Mouse (Mus musculus) cerebral cortex, adult 2 months (tissue): ENCODE data around the gene Csrp2.

Experiments
- WGBS: fragments of 180-500 bp; shearing (Covaris S2); methylation state at CpG from one replicate; pipeline ENCODE4 v1.1.7; 2018; 5-methylcytosine and 5-hydroxymethylcytosine counted together

Csrp2 gene

GRCm38 (mm10) chr10:110919531-110920343 is at the start of gene Csrp2:
Csrp2 (plus strand) TSS chr10:110919789.
- 1% methylated on average over 65 of the region's 67 CpGs for WGBS

DNA sequence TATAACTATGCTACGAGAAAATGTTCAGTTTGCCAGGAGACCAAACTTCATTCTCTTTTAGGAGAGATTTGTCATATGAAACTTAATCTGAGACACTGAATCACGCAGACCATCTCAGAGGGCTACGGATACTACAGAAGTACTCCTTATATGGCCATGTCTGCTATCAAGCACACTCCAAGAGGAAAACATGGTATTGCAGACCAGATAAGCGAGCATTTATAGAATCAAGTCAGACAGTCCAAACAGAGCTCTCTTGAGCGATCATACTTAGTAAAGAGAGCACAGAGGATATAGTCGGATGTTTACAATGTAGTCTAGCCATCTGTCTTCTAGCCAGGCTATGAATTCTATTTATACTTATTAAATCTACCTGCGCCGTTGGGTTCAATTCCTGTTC is 44.7 kb upstream of the Csrp2 start:
- 52% methylated on average over 8 of the region's 8 CpGs for WGBS

DNA sequence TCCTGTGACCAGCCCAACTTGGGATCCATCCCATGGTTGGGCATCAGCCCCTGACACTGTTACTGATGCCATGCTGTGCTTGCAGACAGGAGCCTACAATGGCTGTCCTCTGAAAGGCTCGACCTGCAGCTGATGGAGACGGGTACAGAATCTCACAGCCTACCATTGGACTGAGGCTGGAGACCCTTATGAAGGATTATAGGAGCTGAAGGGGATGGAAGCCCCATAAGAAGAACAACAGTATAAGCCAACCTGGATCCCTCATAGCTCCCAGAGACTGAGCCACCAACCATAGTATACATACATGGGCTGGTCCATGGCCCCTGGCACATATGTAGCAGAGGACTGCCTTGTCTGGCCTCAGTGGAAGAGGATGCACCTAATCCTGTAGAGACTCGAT is 42.6 kb upstream of the Csrp2 start:
- 94% methylated on average over 3 of the region's 3 CpGs for WGBS

DNA sequence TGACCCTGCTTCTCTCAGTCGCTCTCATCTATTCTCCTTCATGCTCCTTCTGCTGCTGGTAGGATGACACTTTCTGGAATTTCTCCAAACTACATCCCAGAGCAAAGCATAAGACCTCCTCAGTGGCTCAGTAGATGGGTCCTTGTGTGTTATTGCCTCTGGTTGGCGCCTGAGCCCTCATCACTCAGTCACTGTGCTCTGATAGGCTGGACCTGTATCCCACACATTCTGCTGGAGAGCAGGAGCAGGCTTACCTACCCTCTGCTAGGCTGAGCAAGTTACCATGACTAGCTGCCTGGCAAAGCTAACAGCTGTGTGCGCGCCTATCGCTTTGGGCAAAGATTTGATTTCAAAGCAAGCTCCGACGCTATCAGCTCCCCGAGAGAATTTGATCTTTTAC is 41.7 kb upstream of the Csrp2 start:
- WGBS = 90% methylated on average over 8 of the region's 8 CpGs

GRCm38 (mm10) chr10:110878641-110879040 is 40.9 kb upstream of the Csrp2 start:
- WGBS = 66% methylated on average over 5 of the region's 5 CpGs

DNA sequence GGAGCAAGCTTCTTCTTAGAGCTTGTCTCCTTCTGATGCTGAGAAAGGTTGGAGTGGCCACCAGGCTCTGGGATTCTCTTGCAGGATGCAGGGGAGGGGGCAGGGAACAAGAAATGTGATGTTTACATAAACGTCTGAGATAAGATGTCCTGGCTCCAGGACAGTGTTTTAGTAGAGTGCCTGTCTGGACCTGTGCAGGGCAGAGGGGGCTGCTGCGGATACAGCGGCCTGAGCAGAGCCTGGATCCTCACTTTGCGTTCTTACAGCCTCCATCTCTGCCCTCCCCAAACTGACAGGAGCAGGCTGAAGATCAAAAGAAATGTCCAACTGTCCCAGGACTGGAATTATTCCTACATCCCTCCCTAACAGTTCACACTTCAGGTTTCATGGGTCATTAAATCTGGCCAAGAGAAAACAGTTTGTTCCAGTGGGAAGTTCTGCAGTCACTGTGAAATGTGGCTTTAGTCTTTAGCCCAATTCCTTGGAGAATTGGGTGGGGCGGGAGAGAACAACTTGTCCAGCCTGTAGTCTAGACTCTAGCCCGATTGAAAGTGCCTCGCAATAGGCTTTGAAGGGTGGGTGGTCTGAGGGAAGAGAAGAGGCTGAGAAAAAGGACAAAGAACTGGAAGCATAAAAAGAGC is 40.0 kb upstream of the Csrp2 start:
- 59% methylated on average over 7 of the region's 7 CpGs for WGBS

GRCm38 (mm10) chr10:110881346-110881745 is 38.2 kb upstream of the Csrp2 start:
- 81% methylated on average over 7 of the region's 7 CpGs for WGBS

- WGBS = 68% methylated on average over 7 of the region's 7 CpGs
Observed at GRCm38 (mm10) chr10:110890656-110891272, 28.8 kb upstream of the Csrp2 start.

- WGBS = 80% methylated on average over 13 of the region's 13 CpGs
Observed at GRCm38 (mm10) chr10:110899744-110900501, 19.7 kb upstream of the Csrp2 start.

GRCm38 (mm10) chr10:110903862-110904261 is 15.7 kb upstream of the Csrp2 start:
- WGBS = 96% methylated on average over 3 of the region's 3 CpGs

DNA sequence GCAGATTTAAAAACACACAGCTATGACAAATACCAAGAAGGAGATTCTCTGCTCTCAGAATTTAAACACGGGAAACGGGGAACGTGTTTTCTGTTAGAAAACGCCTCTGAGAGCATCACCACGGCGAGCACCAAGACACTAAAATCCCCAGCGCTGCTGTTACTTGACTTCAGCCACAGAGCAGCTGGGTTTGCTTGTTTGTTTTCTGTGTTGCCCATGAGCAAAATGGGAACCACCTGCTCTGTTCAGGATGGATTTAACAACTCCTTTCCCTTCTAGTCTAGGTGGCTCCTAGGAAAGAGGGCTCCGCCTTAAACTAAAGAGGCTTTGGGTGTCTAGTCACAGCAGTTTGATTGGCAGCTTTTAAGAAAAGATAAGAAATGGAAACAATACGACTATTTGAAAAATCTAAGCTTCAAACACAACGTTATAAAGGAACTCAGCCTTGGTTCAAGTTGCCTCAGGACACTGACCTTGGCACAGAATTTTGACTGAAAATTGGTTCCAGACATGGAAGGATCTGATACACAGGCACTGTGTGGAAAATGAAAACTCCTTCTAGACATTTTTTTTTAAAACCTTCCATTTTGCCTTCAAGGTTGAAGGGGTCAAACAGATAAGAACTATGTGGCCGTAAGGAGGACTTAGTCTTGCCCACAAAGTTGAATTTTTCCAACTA is 2.8 kb upstream of the Csrp2 start:
- 69% methylated on average over 11 of the region's 11 CpGs for WGBS

- 92% methylated on average over 6 of the region's 6 CpGs for WGBS
Observed at GRCm38 (mm10) chr10:110917521-110917920, 2.1 kb upstream of the Csrp2 start.

DNA sequence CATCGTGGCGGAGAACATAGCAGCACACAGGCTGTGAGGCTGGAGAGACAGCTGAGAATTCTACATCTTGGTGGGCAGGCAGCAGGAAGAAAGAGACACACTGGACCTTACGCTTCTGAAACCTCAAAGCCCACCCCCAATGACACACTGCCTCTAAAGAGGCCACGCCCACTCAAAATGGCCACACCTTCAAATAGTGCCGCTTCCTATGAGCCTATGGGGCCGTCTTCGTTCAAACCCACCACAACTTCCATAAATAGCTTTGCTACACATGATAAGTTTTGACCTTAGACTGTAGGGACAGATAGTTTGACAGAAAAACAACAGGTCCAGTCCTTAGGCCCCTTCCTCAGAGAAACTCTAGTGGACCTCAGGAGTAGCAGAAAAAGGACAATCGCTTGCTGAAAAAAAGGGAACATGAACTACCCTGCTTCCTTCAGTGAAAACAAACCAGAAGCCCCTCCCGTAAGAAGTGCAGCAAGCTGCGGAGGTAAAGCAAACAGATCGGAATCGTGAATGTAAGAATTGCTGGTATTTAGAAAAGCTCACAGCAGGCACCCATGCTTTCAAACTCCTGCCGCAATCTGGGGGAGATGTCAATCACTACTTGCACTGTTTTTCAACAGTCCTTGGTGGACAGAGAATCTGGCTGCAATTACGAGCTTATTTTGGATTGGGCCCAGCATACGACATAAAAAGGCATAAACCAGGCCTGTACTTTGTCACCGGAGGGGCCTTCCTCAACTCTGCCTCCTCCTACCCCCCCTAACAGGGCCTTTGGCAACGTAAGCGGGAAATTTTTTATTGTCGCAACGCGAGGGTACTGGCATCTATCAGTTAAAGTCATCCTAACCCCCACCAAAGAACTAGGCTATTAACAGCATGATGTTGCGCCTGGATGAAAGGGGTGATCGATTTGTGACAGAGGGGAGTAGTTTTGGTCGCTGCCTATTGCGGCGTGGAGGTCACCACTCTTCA is 886 bp upstream of the Csrp2 start:
- WGBS = 45% methylated on average over 26 of the region's 26 CpGs

DNA sequence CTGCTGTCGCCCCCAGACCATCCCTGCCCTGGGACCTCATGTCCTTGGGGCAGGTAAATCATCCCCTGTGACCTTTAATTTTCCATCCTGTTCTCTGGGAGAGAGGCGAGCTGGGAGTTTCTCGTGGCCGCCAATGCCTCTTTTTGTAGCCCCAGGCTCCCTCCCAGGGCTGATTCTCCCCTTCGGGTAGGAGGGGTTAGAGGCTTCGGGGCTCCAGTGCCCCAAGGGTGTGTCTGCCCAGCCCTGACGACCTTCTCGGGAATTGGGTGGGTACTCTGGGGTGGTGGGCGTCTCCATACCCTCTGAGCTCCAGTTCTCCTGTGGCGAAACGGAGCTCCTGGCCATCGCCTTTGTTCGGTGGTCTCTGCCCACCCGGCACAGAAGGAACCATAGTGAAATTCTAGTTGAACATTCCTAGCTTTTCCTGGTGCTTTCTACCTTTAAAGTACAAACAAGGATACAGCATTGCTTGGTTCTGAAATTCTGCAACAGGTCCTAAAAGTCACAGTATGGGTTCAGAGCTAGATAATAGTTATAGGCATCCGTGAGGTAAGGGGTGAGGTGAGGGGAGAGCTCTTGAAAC is 870 bp downstream of the Csrp2 start:
- 7% methylated on average over 15 of the region's 15 CpGs for WGBS

DNA sequence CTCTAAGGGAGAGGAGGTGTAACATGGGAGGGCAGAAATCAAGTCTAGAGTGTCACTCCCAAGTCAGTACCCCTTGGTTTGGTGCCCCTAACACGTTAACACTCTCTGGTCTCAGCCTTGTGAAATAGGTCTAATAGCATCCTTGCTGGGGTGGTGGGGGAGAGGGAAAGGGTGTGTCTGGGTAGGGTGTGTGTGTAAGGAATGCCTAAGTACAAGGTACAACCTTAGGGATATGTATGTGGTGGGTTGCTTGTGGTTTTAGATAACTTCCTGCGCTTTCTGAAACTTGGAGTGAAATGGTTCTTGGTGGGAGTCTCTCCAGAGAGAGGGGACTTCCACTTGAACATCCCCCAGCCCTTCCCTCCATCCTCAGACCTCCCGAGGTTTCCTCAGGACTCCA is 2.3 kb downstream of the Csrp2 start:
- 79% methylated on average over 3 of the region's 3 CpGs for WGBS

DNA sequence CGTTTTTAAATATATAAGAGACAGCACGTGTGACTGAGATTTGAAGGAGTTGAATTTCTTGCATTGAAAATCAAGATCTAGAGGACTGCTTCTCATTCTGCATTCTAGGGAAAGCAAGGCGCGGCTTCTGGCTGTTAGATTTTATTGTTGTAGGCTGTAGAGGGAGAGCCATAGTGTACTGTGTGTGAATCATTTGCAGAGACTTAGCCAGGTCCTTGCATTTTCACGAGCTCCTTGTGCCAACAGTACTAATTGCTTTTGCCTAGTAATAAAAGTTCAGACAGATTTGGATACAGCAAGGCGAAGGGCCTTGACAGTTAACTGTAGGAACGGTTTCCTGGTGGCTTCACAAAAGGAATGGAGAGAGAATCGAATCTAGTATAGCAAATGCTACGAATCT is 3.0 kb downstream of the Csrp2 start:
- 64% methylated on average over 9 of the region's 9 CpGs for WGBS

DNA sequence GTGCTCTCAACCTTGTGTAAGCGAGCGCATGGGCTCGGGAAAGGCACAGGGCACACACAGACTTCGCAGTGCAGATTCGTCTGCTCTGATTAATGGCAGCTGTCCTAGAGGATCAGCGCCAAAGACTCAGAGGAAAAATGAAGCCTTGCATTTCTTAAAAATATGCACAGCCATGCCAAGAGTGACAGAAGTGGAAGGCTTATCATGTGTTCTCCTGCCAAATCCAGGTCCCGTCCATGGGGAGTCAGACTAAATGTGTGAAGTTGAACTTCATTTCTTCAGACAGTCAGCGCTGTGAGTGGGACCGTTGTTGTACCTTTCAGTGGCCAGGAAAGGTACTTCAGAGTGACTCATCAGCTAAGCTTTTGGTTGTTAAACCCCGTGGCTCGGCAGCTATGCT is 7.9 kb downstream of the Csrp2 start:
- 53% methylated on average over 11 of the region's 11 CpGs for WGBS

DNA sequence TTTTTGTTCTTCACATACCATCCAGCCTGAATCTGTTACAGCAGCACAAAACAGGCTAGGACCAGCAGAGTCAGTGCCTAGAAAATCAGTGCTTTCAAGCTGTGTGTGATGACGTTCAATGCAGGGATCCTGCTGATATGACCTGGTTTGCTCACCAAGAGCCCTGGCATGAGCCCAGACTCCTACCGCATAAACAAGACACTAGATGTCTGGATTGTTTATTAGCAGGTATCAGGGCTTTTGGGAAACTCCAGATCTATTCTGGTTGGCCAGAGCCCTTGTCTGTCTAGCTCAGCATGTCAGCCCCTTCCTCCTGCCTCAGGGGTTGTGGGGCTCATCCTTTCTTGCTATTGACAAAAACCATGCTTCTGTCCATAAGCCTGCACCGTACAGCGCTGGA is 10.2 kb downstream of the Csrp2 start:
- WGBS = 76% methylated on average over 4 of the region's 4 CpGs

DNA sequence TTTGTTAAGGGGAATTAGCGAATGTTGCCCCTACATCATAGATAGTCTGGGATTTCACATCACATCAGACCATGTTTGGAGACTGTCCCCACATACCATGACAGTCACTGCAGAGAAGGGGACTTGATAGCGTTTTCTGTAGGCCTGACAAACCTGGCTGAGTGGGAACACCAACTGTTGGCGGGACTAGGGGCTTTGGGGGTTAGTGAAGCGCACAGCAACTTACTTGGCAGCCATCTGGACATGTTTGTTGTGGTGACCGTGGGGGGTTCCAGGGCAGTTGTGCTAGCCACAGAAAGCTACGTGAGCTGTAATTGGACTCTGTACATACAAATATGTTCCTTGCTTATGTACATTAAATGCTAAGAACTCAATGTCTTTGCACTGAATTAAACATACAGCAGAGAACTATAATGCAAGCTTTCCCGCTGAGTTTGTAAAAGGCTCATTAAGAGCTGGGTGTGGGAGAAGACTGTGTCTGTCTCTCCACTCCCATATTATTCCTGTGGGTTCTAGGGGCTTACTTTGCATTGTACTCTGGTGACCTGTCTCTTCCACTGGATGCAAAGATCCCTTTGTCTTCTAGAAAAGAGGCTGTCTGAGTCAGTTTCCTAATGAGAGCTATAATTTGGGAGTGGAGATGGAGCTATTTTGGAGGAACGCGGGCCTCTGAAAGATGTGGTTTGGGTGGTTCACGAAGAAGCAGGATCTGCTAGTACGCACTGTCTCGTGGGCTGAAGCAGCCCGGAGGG is 11.7 kb downstream of the Csrp2 start:
- WGBS = 34% methylated on average over 13 of the region's 13 CpGs
